Mouse (Mus musculus) adrenal gland, postnatal 36 days (tissue): Measurements from ENCODE around the gene U2af1. TPM values are rescaled to one million over a fixed set of nuclear protein-coding genes. Genes with fewer than 3 reads are reported as not detected.
A peak's percentile ranks its signal among the peaks of the same experiment; 100 is the strongest.
"Not testable (repeated sequence)": the region's sequence is repeated elsewhere in the genome, so short reads cannot be mapped to it uniquely, and the experiment has no call there.

Experiments
- DNase-seq, 2 experiments: peaks; one replicate each; pipeline ENCODE4 v3.0.0; 2021; ENCODE audit warnings: mixed read lengths in 1 of 2
- long read RNA-seq, 2 experiments: library from polyadenylated mRNA; stranded (forward); transcript quantifications; one replicate each; pipeline ENCODE4 v2.0.0; 2021; ENCODE audit warnings: borderline sequencing depth in 2 of 2
- total RNA-seq, 2 experiments: library from RNA; stranded (reverse); gene quantifications; 2 replicates each; pipeline ENCODE4 v1.2.3; 2021

Gene U2af1
- total RNA-seq = 100 to 1,000 TPM; 158 to 159 TPM
- long read RNA-seq, experiment 1, transcript U2af1-201 (8 exons, 1,046 nt) = major isoform, 129 of 168 reads
- long read RNA-seq, experiment 1, transcript U2af1-202 (8 exons, 923 nt) = minor isoform, 9 of 168 reads
- long read RNA-seq, experiment 1, transcript U2af1-204 (2 exons, 703 nt) = minor isoform, 11 of 168 reads
- long read RNA-seq, experiment 1, partial matches to known transcripts = 1 of 168 reads
- long read RNA-seq, experiment 1, other reads (novel, unspliced or antisense) = 15 of 168 reads
- long read RNA-seq, experiment 2, transcript U2af1-204 (2 exons, 703 nt) = minor isoform, 13 of 76 reads
- long read RNA-seq, experiment 2, transcript U2af1-202 (8 exons, 923 nt) = minor isoform, 7 of 76 reads
- long read RNA-seq, experiment 2, transcript U2af1-201 (8 exons, 1,046 nt) = major isoform, 50 of 76 reads
- long read RNA-seq, experiment 2, partial matches to known transcripts = 0 of 76 reads
- long read RNA-seq, experiment 2, other reads (novel, unspliced or antisense) = 4 of 76 reads

DNA sequence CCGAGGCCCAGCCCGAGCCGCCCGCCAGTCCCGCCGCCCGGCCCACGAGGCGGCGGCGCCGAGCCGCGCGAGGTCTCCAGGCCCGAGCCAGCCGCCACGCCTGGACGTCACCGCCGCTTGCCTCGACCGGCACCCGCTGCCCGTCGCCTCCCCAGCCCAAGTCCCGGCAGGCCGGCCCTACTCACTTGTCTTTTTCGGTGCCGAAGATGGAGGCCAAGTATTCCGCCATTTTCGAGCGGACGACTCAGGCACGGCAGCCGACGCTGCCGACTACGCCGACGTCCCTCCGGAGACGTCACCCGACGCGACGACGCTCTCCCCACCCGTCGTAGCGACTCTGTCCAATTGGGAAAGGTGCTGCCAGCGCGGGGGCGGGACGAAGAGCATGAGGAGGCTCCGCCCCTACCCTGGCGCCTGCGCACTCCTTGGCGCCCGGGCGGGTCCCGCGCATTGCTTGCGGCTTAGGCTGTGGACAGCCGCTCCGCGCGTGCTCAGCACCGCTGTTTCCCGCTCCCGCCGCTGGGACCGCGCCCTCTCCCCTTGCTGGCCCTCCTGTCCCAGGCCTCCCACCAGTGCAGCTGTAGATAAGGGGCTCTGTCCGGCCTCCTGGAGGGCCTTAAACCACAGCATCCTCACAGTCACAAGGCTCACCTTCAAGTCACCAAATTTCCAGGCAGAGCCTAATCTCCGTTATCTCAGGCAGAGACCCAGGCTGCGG, at the start of gene U2af1:
Gene U2af1 (minus strand): TSS at position 425 of the 718 bp plus-strand sequence.
- peak; percentile 98 for DNase-seq

DNA sequence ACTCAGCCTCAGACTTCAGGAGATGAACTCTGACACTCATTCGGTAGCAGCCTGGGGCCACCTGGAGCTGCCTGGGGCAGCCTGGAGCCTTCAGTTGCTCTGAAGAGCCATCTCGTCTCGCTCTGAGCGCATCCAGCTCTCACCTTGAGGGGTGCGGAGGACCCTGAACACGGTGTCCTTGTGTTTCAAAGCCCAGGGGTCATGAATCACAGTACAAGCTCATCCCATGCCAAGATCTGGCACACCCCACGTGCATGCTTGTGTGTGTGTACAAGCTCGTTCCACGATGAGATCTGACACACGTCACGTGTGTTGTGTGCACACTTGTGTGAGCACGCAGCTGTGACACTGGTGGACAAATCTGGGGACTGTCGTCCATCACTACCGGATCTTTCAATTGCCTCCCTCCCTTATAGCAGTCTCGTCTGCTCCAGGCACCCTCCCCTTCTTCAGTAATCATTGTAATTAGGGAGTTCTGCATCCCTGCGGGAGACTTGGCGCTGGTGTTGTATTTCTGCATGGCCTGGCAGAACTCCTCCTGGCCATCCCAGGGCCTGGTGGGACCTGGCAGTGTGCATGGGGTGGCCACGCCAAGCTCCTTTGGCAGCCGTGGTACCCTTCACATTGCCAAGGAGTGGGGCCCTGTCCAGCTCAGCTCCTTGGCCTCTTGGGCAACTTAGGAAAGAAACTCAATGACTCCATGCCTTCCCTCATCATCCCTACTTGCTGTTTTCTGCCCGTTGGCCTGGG, 46.8 kb upstream of the U2af1 start:
- DNase-seq = peak; percentile 40 to 51

DNA sequence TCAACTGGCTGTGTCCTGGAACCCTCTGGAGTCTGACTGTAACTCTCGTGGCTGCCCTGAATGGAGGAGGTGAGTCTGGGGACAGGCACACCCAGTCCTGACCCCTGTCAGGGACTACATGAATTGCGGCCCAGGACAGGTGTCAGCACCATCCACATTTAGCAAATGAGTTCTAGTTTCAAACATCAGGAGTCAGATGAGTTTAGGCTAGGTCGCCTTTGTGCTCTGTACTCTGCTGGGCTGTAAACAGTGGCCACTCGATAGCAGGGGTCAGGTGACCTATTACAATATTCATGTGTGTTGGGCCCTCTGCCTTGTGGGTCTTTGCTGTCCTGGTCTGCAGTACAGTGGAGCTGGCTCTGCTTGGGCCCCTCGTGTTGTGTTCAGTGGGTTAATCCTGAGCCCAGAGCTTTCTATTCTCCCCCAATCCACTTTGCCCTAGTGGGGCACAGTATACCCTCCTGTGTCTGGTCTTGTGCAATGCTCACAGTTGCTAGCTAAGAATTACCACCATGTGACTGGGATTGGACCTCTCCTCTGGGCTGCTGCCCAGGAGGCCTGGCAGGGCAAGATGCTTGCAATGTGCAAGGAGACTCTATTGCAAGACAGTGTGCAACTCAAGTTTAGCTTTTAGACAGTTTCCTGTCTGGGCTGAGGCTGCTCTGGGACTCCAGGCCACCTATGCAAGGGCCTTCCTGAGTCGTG, 44.7 kb upstream of the U2af1 start:
- DNase-seq = peak; percentile 27 to 65

DNA sequence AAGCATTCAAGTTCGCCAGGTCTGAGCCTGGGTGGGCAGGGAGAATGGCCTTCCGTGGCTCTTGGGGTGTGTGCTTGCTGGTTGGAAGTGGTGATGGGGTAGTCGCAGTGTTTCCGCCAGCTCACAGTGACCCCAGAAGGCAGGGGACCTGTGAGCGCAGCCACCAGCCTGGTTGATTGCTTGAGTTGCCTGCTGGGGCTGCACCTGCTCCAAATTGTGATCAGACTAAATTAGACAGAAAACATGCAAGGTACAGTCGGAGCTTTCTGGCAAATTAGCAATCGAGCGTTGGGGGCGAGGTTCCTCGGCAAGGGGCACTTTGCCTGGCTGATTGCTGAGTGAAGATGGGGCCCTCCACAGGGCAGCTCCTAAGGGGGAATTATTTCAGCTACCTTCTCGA, 39.7 kb upstream of the U2af1 start:
- no peak for DNase-seq

DNA sequence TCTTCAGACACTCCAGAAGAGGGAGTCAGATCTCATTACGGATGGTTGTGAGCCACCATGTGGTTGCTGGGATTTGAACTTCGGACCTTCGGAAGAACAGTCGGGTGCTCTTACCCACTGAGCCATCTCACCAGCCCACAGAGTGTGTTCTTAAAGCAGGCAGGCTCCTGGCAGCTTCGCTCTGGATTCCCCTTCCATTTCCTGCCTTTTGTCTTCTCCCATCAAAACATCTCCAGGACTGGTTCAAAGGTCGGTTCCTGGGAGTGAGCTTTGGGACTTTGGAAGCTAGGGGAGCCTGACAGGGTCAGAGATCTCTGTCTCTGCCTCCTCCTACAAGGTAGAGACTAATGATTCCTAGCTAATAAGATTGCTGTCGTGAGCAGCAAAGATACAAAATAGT, 36.7 kb upstream of the U2af1 start:
- not testable (repeated sequence) for DNase-seq

DNA sequence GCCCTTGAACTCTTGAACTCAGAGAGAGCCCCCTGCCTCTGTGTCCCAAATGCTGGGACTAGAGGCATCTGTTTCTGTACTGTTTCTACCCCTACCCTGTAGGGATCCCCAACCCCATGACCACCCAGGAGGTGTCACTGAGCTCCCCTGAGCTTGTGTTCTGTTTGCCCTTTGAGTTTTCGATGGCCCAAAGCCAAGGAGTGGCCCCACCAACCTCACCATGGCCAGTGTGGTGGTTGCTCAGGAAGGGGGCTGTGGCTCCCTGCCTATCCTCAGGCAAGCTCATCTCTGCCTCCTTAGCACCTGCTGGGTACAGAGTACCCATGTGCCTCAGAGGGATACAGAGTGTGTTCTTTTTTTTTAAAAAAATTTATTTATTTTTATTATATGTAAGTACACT, 36.3 kb upstream of the U2af1 start:
- no peak for DNase-seq

DNA sequence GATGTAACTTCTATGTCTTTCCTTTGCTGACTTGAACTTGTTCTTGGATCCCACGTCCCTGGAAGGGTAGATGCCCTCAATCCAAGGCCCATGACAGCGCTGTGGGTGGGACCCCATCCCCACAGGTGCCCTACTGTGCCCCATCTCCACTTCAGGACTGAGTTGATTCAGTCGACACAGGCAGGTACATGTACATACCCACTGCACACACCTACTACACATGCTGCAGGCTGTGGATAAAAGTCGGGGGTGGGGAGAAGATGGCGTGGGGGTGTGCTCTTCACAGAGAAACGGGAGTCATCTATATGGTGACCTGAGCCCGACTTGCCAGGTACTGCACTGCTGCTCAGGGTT, 35.3 kb upstream of the U2af1 start:
- DNase-seq = no peak

DNA sequence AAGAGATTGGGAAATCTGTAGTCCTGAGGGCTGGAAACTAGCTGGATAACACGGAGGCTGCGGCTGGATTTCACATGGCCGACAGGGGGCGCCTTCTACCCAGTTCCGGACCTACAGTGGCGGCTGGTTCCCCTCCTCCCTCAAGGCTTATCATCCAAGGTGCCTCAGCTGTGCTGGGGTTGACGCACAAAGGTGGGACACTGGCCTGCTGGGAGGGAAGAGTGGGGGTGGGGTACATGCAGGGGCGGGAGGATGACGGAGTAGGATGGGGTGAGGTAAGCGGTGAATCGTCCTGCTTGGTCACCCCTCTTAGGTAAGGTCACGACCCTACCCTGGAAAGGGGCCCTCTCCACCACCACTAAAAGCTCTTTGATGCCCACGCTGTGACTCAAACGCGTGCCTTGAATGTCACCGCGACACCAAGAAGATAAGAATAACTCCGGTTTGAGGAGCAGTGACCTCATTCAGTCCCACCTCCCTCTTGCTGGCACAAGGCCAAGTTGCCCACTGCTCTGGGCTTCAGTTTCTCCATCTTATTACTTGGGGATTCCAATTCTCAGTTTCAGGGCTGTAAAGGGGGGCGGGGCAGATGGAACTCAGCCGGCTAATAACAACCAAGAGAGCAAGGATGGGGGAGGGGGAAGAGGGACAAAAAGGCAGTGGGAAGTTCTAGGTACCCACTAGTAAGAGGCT, 34.8 kb upstream of the U2af1 start:
- DNase-seq = peak; percentile 86 to 90

DNA sequence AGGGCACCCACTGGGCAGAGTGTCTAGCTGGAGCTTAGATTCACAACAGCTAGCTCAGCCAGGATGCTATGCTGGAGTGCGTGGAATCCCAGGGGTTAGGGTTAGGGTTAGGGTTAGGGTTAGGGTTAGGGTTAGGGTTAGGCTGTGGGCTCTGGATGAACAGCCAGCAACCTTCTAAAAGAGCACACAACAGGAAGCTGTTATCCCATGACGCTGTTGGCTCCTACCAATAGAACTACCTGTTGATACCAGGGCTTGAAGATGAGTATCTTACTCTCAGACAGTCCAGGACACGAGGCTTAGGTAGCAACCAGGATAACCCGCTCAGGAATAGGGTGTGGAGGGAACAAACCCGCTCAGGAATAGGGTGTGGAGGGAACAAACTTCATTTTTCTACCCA, 34.2 kb upstream of the U2af1 start:
- DNase-seq = no peak

DNA sequence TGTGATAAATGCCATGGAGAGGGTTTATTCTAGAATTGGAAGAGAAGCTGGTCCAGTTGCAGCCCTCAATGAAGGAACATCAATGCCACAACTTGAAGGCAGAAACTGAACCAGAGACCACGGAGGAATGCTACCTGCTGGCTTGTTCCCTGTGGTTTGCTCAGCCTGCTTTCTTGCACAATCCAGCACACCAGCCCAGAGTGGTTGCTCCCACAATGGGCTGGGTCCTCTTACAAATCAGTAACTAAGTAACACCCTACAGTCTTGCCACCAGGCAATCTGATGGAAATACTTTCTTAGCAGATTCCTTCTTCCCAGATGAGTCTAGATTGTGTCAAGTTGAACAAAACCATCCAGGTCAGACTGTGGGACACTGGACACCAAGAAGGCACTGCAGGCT, 30.9 kb upstream of the U2af1 start:
- DNase-seq = no peak

DNA sequence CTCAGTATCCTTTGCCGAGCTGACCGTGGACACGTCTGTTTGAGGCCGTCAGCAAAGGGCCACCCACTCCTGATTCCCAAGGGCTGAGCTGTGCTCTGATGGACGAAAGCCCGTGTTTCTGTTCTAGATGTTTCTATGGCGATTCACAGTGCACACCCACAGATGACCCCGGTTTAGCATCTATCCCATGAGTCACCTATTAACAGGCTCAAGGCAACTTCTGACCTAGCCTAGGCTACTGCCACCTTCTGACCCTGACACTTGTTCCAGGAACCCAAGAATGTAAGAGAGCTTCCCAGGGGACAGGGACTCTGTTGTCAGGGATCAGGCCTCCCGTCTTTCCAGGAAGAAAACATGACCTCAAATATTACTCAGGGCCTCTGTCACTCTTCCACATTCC, 29.4 kb upstream of the U2af1 start:
- DNase-seq = peak; percentile 25 to 28

DNA sequence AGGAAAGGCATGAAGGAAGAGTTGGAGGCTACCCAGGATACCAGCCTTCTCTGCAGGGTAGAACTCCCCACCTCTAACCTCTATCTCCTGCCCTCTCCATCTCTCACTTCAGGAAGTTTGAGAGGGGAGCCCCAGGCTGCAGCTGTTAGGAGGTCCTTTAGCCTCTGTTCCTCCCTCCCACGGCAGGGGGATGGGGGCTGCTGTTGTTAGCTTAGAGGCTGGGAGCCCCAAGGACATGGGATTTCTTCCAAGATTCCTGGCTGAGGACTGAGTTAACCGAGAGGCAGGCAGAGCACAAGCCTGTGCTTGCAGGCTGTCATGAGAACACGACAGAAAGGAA, 27.5 kb upstream of the U2af1 start:
- DNase-seq = peak; percentile 47 to 64

DNA sequence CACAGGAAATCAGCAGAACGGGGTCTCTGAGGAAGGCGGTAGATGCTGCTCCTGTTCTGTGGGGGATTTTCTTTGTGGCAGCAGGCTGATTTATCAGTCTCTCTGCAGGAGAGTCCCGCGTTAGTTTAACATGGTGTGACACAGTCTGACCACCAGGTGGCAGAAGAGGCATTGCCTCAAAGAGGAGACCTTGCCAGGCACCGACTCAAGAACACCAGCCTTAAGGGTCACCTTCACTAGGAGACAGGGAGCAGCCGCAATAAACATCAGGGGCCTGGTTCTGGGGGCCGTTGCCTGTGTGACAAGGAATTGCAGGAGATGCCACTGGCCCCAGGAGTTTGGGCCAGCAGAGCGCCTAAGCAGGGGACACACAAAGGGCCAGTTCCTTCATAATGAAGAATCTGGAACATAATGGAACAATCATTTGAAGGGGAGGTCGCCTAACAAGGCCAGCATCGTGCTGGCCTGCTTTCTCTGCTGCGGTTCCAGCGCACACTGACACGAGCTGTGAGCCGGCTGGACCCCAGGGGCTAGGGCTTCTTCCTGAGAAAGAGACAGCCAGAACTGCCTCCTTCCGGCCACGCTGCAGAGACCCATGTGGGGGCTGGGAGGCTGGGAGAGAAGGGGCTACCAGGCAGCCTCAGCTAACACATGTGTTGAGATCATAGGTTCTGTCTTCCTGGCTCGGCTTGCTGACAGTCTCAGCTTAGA, 27.0 kb upstream of the U2af1 start:
- peak; percentile 82 to 86 for DNase-seq

DNA sequence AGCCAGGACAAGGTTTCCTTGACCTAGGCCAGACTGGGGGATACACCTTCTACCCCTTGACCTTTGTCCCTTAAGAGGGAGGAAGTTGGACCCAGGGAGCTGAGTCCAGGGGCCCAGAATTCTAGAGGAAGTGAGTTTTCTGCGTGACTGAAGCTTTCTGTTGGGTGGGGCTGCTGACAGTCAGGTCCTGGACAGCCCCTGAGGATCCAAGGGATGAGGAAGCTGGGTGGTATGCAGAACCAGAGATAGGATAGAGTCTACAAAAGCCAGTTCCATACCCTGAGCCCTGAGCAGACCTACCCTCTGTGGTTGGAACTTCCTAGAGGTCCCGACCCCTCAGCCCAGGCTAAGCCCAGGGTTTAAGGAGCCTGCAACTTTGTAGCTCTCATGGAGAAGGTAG, 21.8 kb upstream of the U2af1 start:
- DNase-seq = no peak

DNA sequence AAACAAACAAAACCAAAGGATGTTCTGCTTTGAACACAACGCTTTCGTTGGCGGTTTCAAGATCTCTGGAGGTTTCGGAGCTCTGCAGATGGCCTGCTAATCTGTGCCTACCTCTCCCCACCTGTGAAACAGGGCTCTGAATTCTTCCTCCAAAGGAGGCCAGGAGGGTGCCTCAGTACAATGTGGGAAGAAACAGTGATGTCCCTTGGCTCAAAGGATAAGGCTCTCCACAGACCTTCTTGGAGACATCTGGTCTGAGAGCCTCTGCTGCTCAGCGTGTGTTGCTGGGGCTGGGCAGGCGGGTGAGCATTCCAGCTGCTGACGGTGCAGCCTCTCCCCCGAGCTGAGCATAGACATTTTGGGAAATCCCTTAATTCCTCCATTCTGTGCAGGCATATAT, 18.8 kb upstream of the U2af1 start, which contains the start of gene Cryaa:
Gene Cryaa (plus strand): TSS at position 301 of the 400 bp plus-strand sequence.
- DNase-seq = no peak

DNA sequence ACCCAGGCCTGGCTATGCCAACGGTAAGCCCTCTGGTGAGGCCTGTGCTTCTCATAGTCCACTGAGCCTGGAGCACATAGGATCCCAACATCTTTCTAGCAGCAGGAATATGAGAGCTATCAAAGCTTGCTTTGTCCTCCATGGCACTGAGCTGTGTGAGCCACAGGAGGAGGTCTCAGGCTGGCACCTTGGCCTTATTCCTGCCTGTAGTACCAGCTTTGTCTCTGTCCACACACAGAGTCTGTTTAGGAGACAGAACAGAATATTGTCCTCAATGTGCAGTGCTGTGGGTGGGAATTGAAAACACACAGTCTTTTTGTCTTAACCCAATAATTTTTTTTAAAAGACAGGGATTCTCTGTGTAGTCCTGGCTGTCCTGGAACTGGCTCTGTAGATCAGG, 15.7 kb upstream of the U2af1 start:
- DNase-seq = no peak

DNA sequence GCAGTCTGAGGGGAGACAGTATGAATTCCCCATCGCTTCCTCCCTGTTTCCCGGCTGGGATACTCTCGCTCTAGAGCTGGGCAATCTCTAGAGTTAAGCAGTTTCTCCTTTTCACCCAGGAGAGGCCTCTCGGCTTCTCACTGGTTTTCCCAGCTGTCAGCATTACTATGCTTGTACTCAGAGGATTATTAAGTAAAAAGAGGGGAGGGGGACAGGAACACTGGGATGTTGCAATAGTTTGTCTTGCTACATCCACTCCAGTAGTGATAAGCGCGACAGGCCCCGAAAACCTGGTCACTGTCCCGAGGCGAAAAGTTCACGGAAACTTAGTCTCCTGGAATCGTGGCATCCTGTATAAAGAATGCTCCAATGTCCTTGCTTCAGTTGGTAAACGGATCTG, 13.6 kb upstream of the U2af1 start:
- no peak for DNase-seq

DNA sequence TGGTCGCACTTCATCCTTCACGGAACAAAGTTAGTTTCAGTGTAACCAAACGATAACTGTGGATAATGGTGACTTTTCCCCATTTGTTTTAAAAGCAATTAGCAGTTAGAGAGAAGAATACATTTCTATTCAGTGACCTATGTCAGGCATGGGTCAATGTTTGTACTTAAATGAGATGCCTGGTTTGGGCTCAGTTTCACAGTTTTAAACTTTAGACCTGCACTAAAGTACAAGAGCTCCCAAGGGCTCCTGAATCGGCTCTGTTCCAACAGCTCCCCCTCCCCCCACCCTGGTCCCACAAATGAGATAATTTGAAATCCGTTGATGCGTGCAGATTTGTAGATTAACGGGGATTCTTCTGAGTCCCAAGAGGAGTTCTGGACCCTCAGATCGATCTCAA, 13.0 kb upstream of the U2af1 start:
- no peak for DNase-seq

DNA sequence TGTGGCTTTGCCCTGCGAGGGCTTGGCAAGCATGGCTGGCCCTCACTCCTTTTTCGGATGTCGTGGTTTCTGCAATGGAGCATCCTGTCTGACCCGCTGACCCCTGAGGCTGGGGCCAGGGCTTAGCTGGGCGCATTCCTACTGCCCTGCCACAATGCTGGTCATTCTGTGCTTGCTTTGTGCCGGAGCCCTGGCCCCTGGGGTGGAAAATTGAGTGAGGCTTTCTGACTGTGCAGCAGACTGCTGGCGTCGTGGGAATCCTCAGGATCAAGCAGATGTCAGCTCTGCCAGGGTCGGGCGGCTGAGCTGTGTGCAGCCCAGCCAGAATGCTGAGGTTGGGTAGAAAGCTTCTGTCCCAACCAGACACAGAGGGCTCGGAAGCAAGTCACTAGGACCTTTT, 11.5 kb upstream of the U2af1 start:
- no peak for DNase-seq

DNA sequence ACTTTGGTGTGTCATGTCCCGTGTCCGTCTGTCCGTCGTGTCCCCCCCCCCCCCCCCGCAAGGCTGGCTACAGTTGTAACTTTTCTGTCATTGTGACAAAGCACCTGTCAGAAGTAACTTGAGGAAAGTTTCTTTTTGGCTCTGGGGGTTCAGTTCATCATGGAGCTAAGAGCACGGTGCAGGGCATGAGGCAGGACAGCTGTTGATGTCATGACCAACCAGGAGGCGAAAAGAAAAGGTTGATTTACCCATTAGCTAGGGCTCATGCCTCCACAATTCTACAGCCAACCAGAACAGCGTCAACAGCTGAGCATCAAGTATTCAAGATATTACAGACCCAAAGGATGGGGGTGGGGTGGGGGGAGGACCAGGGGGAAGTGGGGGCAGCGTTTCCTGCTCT, 9.6 kb upstream of the U2af1 start:
- no peak for DNase-seq

DNA sequence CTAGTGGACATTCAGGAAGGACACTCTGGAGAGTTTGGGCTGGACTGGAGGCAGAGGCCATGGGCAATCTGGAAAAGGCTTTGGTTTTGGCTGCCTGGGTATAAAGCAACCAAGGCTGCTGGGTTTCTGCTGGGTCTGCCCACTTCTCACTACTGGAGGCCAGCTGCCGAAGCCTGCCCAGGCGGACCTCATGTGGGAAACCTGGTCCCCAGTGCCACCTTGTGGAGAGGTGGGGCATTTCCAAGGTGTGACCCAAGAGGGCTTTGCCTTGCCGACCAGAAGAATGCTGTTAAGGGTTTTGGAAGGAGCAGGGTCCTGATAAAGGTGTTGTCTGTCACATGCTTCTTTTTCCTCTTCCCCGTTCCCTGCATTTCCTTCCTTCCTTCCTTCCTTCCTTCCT, 6.1 kb upstream of the U2af1 start:
- peak; percentile 88 to 89 for DNase-seq
